Mouse (Mus musculus): ENCODE data around the gene Tut4. TPM values are rescaled to one million over a fixed set of nuclear protein-coding genes. Genes with fewer than 3 reads are reported as not detected.

Tut4 gene
- total RNA-seq, 2 experiments from 2014 or later = 34.8 to 40.7 TPM

DNA sequence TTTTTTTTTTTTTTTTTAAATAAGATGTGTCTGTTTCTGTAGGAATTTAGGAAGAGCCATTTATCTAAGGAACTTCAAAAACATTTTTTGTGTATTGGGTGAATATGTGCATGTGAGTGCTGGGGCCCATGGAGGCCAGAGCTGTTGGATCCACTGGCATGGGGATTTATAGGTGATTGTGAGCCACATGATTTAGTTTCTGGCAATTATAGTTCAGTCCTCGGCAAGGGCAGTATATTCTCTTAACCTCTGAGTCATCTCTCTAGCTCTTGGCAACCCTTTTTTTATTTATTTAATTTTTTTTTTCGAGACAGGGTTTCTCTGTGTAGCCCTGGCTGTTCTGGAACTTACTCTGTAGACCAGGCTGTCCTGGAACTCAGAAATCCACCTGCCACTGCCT lies 14.4 kb downstream of the Tut4 start:
- intact Hi-C loops (cut with DNase I) = no loop called here
- DNase-seq (ENCODE audit: low spot score in 2 of 2) = no peak

DNA sequence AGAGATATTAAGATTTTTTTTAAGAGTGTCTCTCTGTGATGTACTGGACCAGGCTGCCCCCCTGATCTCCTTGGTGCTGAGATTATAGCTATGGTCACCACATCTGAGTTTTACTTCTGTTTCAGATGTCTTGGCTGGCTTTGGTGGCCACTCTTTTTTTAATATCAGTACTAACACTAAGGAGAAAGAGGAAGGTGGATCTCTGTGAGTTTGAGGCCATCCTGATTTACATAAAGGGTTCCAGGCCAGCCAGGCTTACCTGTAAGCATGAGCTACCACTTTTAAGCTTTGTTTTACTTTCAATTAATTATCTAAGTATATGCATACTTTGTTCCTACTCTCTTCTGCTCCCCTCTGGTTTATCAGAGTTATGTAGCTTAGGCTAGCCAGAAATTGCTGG lies 23.6 kb downstream of the Tut4 start:
- intact Hi-C loops (cut with DNase I) = no loop called here
- no peak for DNase-seq (ENCODE audit: low spot score in 2 of 2)

- intact Hi-C loops (cut with DNase I) = no loop called here
- DNase-seq (ENCODE audit: low spot score in 2 of 2) = peak in 1 of 2 experiments; percentile 43
These were observed 25.0 kb downstream of the Tut4 start for GRCm38 (mm10) chr4:108484230-108484629.

- no peak for DNase-seq (ENCODE audit: low spot score in 2 of 2)
- intact Hi-C loops (cut with DNase I) = no loop called here
These were observed 43.8 kb downstream of the Tut4 start for GRCm38 (mm10) chr4:108503023-108503422.

GRCm38 (mm10) chr4:108539701-108540100 lies 80.5 kb downstream of the Tut4 start:
- intact Hi-C loops (cut with DNase I) = no loop called here
- no peak for DNase-seq (ENCODE audit: low spot score in 2 of 2)

DNA sequence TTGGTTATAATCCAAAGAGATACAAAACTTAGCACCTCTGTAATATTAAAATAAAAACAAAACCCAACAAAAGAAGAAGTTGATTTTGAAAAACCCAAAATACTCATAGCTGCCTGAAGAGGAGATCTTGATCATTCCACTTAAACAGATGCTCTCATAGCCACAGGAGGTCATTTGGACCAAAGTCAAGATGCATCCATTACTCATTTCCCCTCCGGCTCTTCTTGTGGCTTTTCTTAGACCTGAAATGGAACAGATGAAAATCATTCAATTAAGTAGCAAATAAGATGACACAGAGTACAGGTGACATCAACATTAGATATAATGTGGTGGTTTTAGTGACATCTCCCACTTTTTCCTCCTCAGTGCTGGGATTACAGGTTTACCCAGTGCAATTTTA lies 105.8 kb downstream of the Tut4 start:
- intact Hi-C loops (cut with DNase I) = loop anchor here (5.0 kb wide), 1 partner anchor 53 kb away; no protein-coding TSS in a partner anchor
- no peak for DNase-seq (ENCODE audit: low spot score in 2 of 2)

DNA sequence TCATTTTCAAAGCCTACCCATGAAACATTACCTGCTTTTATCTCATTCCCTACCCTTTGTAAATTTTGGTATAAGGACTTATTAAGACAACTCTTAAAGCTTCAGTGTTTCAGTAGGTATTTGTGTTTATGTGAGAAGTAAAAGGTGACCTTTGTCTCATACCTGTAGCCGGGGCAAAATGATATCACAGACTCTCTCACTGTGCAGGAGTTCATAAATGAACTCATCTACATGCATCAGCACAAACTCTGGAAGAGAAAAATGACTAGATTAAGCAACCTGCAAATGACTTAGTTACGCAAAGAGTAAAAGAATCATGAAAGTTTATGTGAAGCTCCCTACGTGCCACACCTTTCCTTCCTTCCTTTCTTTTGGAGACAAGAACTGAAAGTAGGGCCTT lies 113.4 kb downstream of the Tut4 start:
- intact Hi-C loops (cut with DNase I) = no loop called here
- DNase-seq (ENCODE audit: low spot score in 2 of 2) = no peak

DNA sequence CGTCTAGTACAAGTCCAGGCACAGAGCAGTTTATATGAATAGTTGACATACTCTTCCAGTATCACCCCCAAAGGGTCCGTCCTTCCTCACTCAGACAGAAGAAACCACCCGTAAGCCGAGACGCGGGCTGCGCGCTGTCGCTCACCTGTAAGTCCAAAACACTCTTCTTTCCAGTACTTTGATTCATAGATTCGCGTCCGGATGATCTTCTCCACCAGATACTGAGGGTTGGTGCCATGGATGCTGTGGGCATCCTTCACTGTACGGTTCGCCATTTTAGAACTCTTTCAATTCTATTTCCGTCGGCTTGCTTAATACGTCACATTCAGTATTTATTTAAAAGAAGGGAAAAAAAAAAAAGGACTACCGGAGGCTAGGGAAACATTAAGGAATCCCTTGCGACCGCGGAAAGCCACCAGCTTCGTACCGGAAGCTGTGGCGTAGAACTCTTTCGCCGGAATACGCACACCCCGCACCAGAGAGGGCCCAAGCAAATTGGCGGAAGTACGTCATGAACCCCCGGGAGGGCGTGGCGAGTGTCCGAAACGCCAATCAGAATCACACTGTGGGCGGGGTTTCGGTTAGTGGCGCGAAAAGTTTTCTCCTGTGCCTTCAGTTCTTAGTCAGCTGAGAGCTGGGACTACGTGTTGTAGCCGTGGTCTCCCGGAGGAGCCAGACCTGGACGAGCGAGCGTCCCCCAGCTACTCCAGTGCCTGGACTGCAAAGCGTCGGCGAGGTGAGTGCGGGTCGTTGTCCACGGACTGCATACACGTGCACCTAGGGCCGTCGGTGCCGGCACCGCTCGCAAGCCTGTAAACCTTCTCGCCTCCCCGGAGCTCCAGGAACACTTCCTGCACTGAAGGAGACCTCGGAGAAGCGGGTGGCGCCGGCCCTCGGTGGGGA lies 119.9 kb downstream of the Tut4 start, which contains the start of the genes Prpf38a and Orc1:
Prpf38a (minus strand) TSS at position 497 of the 903 bp plus-strand sequence.
Orc1 (plus strand) TSS at position 584 of the 903 bp plus-strand sequence.
- DNase-seq (ENCODE audit: low spot score in 2 of 2) = peak; percentile 96 to 99
- intact Hi-C loops (cut with DNase I) = loop anchor here (2.0 kb wide), 1 partner anchor 40 kb away; the partner anchor contains the start of gene Cc2d1b

- DNase-seq (ENCODE audit: low spot score in 2 of 2) = no peak
- intact Hi-C loops (cut with DNase I) = loop anchor here (2.0 kb wide), 1 partner anchor 39 kb away; the partner anchor contains the start of gene Cc2d1b
These were observed 120.7 kb downstream of the Tut4 start for GRCm38 (mm10) chr4:108579743-108580411.

DNA sequence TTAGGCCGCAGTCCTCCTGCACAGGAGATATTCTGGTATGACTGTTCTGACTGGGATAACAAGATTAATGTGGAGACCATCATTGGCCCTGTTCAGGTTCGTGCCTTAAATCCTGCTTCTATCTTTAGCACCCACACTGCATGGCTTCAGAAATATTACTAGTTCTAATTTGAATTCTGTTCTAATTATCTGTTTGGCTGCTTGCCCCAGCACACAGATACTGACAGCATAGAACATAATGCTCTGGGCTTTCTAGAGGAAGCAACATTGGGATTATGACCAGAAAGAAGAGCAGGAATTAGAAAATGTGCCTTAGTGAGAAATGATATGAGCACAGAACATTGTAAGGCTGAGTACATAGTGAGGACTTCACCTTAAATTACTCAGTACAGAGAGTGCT lies 134.2 kb downstream of the Tut4 start:
- peak in 1 of 2 experiments; percentile 10 for DNase-seq (ENCODE audit: low spot score in 2 of 2)
- intact Hi-C loops (cut with DNase I) = no loop called here

DNA sequence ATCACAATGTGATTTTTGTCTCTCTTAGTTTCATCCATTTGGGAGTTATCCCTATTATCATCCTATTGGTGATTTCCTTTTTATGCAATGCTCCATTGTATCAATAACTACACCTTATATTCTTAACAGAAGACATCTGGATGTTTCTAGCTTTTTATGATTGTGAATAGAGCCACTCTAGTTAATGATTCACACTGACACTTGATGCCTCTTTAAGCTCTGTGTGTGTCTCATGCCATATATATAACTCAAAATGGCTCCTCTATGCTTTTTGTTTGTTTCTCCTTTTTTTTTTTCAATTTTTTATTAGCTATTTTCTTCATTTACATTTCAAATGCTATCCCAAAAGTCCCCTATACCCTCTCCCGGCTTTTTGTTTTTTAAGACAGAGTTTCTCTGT lies 136.6 kb downstream of the Tut4 start:
- no peak for DNase-seq (ENCODE audit: low spot score in 2 of 2)
- intact Hi-C loops (cut with DNase I) = no loop called here

GRCm38 (mm10) chr4:108598306-108598705 lies 139.1 kb downstream of the Tut4 start:
- intact Hi-C loops (cut with DNase I) = no loop called here
- DNase-seq (ENCODE audit: low spot score in 2 of 2) = no peak

DNA sequence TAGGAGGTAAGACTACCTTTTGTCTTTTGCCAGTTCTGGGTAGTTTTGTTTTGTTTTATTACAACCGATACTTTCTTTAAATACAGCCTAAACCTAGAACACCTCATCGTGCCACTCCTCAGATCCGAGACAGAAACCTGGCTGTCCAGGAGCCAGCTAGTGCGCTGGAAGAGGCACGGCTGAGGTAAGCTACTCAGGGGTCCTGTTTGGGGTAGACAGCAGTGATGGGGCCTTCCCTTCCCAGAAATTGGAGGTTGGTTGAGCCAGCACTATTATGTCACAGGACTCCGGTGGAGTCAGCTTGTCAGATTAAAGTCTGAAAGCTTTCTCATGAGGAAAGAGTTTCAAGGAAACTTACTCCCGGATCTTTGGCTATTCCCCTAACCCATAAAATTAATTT lies 142.6 kb downstream of the Tut4 start:
- no peak for DNase-seq (ENCODE audit: low spot score in 2 of 2)
- intact Hi-C loops (cut with DNase I) = no loop called here

DNA sequence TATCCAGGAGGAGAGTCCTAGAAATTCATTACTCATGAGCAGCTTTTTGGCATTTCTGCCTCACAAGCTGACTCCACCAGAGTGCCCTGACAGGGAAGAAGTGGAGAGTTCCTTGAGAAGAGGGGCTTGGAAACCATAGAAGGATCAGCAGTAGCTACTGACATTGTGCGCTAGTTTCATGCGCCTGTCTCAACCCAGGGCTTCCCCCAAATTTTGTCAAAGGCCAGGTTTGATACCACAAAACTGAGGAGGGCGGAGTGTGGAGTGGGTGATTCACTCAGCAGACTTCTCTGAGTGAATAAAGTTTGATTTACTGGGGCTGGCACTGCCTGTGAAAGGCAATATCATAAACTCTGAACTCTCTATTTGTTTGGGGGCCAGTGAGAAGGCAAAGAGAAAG lies 149.4 kb downstream of the Tut4 start:
- no peak for DNase-seq (ENCODE audit: low spot score in 2 of 2)
- intact Hi-C loops (cut with DNase I) = no loop called here

Other genes with a start within 250 kb of the Tut4 start
- not detected for gene Zyg11a, start 241.4 kb upstream of the Tut4 start, total RNA-seq (2021)
- 100 to 1,000 TPM; 107 TPM for gene Zyg11b, start 158.3 kb upstream of the Tut4 start, total RNA-seq (2021)
- 10 to 100 TPM; 26.5 to 29.6 TPM for gene Coa7, start 131.3 kb upstream of the Tut4 start, total RNA-seq (2021)
- not detected for gene Shisal2a, start 76.1 kb upstream of the Tut4 start, total RNA-seq (2021)
- 1 to 10 TPM; 5.5 to 6.2 TPM for gene Gpx7, start 52.5 kb upstream of the Tut4 start, total RNA-seq (2021)
- 10 to 100 TPM; 28.1 to 32.9 TPM for gene Prpf38a, start 119.9 kb downstream of the Tut4 start, total RNA-seq (2021)
- under 1 TPM; 0.27 to 0.39 TPM for gene Orc1, start 120.0 kb downstream of the Tut4 start, total RNA-seq (2021)
- gene Cc2d1b, start 160.5 kb downstream of the Tut4 start, total RNA-seq (2021) = 10 to 100 TPM; 31.9 to 34.3 TPM